Comparison of ENCODE assay signal across 8 mouse cellular contexts in genomic region chr16:35769878-35770657, GRCm38 (mm10). TPM values are rescaled to one million over a fixed set of nuclear protein-coding genes. Genes with fewer than 3 reads are reported as not detected.
DNase-seq lines count a peak whose midpoint lies in the region; ATAC-seq and TF ChIP-seq lines count a peak whose summit lies in the region.

TSS of gene Hspbap1 (plus strand) at chr16:35770375.

- peak; percentile 78; the same call in 1 of the 2 replicates for TF ChIP-seq POLR2A in brain, embryonic 14.5 days (IDR thresholded peaks at IDR 0.05; ENCODE audit: borderline replicate concordance, extremely low read depth, insufficient read depth, insufficient read length, poor library complexity, severe bottlenecking)

- 1% methylated on average over 51 of the region's 51 CpGs for WGBS in heart, embryonic 11.5 days (ENCODE audit: insufficient replicate concordance)
- WGBS in kidney, embryonic 16.5 days = under 1% methylated on average over 51 of the region's 51 CpGs

- H3K9me3 ChIP-seq in heart, embryonic 11.5 days (replicated peaks; ENCODE audit: control insufficient read depth, low read length) = no peaks in the 10 kb centered on the region
- H3K9me3 ChIP-seq in kidney, embryonic 16.5 days (ENCODE audit: low read length) = no peaks in the 10 kb centered on the region

- no peaks in the 10 kb centered on the region for H3K36me3 ChIP-seq in heart, embryonic 11.5 days (ENCODE audit: control insufficient read depth, insufficient read depth, low read length)
- H3K36me3 ChIP-seq in kidney, embryonic 16.5 days (ENCODE audit: insufficient read depth, low read length) = no peaks in the 10 kb centered on the region

- TF ChIP-seq CTCF in brain, embryonic 14.5 days (IDR thresholded peaks at IDR 0.05; ENCODE audit: borderline replicate concordance, extremely low read depth, insufficient read depth, insufficient read length) = no peak

- peak within 1 kb of the TSS; percentile 38; the same call in 1 of the 2 replicates for H3K27ac ChIP-seq in heart, embryonic 11.5 days (ENCODE audit: low read depth, low read length)
- peak within 1 kb of the TSS; percentile 38; the same call in 1 of the 2 replicates for H3K27ac ChIP-seq in kidney, embryonic 16.5 days (ENCODE audit: low read length)

- H3K27me3 ChIP-seq in heart, embryonic 11.5 days (ENCODE audit: control insufficient read depth, insufficient read depth, low read length) = no peaks in the 10 kb centered on the region
- no peaks in the 10 kb centered on the region for H3K27me3 ChIP-seq in kidney, embryonic 16.5 days (ENCODE audit: insufficient read depth, low read length)

- DNase-seq in CD4-positive helper T cell, adult 2 months (ENCODE audit: low read depth, low spot score) = peak; percentile 97
- DNase-seq in brain, embryonic 14.5 days (ENCODE audit: low read depth) = peak; percentile 96
- peak; percentile 93 for DNase-seq in liver
- DNase-seq in monocyte, adult 2 months (ENCODE audit: low read depth in 1 of 2, low spot score in 2 of 2) = peak; percentile 74 to 87
- DNase-seq in spleen, postnatal 14 days (ENCODE audit: low spot score in 2 of 2) = peak; percentile 86 to 90

- peak within 1 kb of the TSS; percentile 88 for H3K9ac ChIP-seq in heart, embryonic 11.5 days (ENCODE audit: low read depth, low read length)
- peak within 1 kb of the TSS; percentile 94 for H3K9ac ChIP-seq in kidney, embryonic 16.5 days (replicated peaks; ENCODE audit: low read length)

- ATAC-seq in erythroblast, adult 5-6 weeks (replicated peaks; ENCODE audit: low FRiP score, poor library complexity, severe bottlenecking) = peak; percentile 84
- ATAC-seq in heart, embryonic 11.5 days (replicated peaks; ENCODE audit: insufficient number of reproducible peaks, low FRiP score, low TSS enrichment) = peak; percentile 82
- peak; percentile 62 for ATAC-seq in kidney, embryonic 16.5 days (ENCODE audit: low FRiP score, low TSS enrichment)

- H3K4me2 ChIP-seq in heart, embryonic 11.5 days = peak within 1 kb of the TSS; percentile 94
- H3K4me2 ChIP-seq in kidney, embryonic 16.5 days (replicated peaks; ENCODE audit: low read depth, low read length) = peak within 1 kb of the TSS; percentile 85

- H3K4me1 ChIP-seq in heart, embryonic 11.5 days (ENCODE audit: control insufficient read depth, insufficient read depth, low read length) = peaks cover 7% of the 10 kb centered on the region
- H3K4me1 ChIP-seq in kidney, embryonic 16.5 days (ENCODE audit: insufficient read depth, low read length) = peaks cover 28% of the 10 kb centered on the region

- H3K4me3 ChIP-seq in heart, embryonic 11.5 days (ENCODE audit: low read depth, low read length) = peak within 1 kb of the TSS; percentile 70
- peak within 1 kb of the TSS; percentile 68 for H3K4me3 ChIP-seq in kidney, embryonic 16.5 days (ENCODE audit: low read length)

RNA-seq across cellular contexts. Expression of gene Hspbap1, which starts in this region (rescaled TPM):
- 14.5 and 16.9 TPM in 2 replicates for polyA plus RNA-seq in brain, embryonic 14.5 days (2012; rRNA removed)
- total RNA-seq in erythroblast, adult 5-6 weeks (2015; ENCODE audit: low replicate concordance) = 30.4 and 37.4 TPM in 2 replicates
- 63.4 and 71.3 TPM in 2 replicates for total RNA-seq in erythroblast, adult 5-6 weeks (2017; ENCODE audit: low replicate concordance)
- 12.7 and 13.3 TPM in 2 replicates for polyA plus RNA-seq in heart, embryonic 11.5 days (2014; fragmentation: Nextera tagmentation; extraction: Ambion mirVana)
- polyA plus RNA-seq in kidney, embryonic 16.5 days (2015; fragmentation: Nextera tagmentation; extraction: Ambion mirVana) = 16.7 and 17.3 TPM in 2 replicates

Comparison
In these comparisons a context has a peak if more than half of its experiments do, and no peak if none do; other contexts are left out.
1. Peak in every context shown above with its lines: DNase-seq, ATAC-seq, H3K4me3 ChIP-seq and H3K27ac ChIP-seq.